Mouse (Mus musculus) inflammation-experienced regulatory T-cells, adult 16 weeks (primary cell): ENCODE measurements around the gene Sh3d19. TPM values are rescaled to one million over a fixed set of nuclear protein-coding genes. Genes with fewer than 3 reads are reported as not detected.

Source experiments
- polyA plus RNA-seq: library from polyadenylated mRNA; unstranded; fragments of 100-300 nt; shearing (Covaris generic); gene quantifications from one replicate; pipeline ENCODE4 v1.2.1, GENCODE M21; 2017

Gene Sh3d19
- polyA plus RNA-seq, result 5.3 TPM

GRCm38 (mm10) chr3:85970742-85971598, at the start of gene Sh3d19:
TSS of gene Sh3d19 (plus strand) at chr3:85971109.

GRCm38 (mm10) chr3:86002423-86002822, 31.5 kb downstream of the Sh3d19 start, which contains the start of gene Prss48:
TSS of gene Prss48 (minus strand) at chr3:86002491.

GRCm38 (mm10) chr3:86142263-86142933, 171.5 kb downstream of the Sh3d19 start, which contains the start of gene Rps3a1:
TSS of gene Rps3a1 (minus strand) at chr3:86142702.

Other genes starting within 250 kb of the Sh3d19 start
- gene Fam160a1, start 153.8 kb upstream of the Sh3d19 start, polyA plus RNA-seq, result 16.0 TPM
- 5.5 TPM for gene Glt28d2, start 83.6 kb upstream of the Sh3d19 start, polyA plus RNA-seq
- 15.1 TPM for gene Gm37240, start 83.6 kb upstream of the Sh3d19 start, polyA plus RNA-seq
- not detected for gene Prss48, start 31.4 kb downstream of the Sh3d19 start, polyA plus RNA-seq
- 1,828 TPM for gene Rps3a1, start 171.6 kb downstream of the Sh3d19 start, polyA plus RNA-seq